Mouse (Mus musculus) spleen, postnatal 14 days (tissue): ENCODE measurements around the gene Stoml1.

ENCODE experiments used
- DNase-seq, 2 experiments: peaks; one replicate each; pipeline ENCODE4 v3.0.0; 2021 to 2022; ENCODE audit warnings: low spot score in 2 of 2

Stoml1 gene

DNA sequence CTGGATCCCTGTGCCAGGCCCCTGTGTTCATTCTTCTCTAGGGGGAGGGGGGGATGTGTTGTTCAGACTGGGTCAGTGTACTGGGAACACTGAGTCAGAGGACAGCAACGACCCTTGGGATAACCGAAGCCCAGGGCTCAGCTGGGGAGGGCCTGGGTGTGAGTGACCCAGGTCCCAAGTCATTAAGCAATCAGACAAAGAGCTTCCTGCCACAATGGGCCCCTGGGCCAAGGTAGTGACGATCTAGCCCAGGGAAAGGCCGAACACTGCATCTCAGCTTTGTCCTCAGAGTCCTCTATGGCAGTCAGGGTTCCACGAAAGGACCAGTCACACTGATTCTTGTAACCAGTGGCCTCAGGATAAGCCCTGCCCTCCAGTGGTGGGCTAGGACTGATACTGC, 50.2 kb downstream of the Stoml1 start:
- no peak for DNase-seq

DNA sequence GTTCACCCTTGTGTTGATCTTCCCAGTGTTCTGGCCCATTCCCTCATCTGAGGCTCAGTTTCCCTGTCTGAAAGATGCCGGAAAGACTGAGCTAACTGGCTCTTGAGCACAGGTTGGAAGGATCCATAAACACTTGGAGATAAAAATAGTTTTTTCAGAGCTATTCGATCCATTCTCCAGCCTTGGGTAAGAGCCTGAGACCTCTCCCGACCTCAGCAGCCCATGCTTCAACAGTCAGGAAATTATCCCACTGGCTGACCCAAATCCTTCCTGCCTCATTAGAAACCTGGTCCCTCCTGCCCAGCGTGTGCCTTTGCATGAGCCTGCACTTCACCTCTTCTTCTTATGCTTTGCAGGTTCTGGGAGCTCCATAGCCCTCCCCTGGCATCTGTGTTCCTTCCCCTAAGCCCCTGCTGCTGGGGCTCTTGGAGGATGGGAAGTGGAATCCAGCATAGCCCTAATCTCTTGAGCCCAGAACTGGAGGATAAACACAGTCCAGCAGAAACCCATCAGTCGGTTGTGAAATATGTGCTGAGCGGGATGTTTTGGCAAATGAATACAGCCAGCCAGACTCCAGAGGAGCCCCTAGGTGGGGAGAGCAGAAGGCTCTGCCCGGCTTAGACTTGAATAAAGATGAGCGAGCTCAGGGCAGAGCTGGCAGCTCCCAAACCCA, 50.8 kb downstream of the Stoml1 start:
- no peak for DNase-seq

DNA sequence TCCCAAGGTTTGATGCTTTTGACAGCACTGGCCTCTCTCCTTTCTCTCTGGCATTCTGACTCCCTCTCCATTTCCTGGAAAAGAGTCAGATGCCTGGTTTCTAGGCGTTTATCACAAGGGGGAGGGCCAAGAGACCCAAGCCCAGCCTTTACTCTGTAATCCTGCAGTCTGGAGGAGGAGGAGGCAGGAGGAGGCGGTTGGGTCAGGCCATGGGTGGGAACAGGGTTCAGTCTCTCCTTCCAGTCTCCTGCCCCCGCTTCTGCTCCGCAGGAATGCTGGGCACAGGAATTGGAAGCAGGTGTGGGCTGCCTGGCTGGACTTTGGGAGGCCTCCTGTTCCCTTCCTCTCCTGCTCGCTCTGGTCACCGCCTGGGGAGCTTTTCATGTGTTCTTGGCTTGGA, 52.7 kb downstream of the Stoml1 start:
- no peak for DNase-seq

DNA sequence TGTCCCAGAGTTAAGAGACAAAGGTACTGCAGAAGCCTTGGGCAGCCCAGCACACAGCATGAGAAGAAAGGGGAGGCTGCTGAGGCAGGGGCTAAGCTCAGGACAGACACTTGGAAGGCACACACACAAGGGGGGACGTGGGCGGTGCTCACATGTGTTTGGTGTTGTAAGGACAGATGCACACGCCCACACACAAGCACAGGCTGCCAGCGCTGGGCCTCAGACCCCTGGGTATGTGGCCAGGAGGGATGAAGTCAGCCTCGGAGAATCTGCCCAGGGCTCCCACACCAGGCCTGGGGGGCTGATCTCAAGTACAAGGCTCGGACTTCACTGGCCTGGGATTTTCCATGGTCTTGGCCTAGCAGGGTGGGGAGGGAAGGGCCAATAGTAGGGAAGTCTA, 55.4 kb downstream of the Stoml1 start:
- no peak for DNase-seq

DNA sequence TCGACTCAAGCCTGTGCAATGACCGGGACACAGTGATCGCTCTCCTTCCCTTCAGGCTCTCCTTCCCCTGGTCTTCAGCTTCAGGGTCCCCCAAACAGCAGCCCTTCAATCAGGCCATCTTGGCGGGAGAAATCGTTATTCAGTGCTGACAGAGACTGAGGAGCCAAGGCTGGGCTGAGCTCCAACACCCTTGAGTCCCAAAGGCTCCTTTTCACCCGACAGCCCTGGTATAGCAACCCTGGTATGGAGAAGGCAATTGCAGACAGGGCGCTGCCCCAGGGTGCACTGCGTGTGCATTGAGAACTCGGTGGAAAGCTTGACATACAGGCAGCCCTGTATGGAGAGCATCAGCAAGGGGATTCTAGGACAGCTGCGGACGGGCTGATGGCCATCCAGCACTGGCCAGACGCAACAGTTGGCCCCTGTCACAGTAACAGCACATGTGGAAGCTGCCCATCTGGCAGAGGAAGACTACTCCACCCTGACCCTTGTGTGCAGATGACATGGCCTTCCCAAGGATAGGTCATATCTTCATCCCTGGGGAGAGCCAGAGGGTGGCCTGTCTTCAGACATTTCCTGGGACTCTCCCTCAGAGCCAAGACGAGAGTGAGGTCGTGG, 57.2 kb downstream of the Stoml1 start:
- no peak for DNase-seq

DNA sequence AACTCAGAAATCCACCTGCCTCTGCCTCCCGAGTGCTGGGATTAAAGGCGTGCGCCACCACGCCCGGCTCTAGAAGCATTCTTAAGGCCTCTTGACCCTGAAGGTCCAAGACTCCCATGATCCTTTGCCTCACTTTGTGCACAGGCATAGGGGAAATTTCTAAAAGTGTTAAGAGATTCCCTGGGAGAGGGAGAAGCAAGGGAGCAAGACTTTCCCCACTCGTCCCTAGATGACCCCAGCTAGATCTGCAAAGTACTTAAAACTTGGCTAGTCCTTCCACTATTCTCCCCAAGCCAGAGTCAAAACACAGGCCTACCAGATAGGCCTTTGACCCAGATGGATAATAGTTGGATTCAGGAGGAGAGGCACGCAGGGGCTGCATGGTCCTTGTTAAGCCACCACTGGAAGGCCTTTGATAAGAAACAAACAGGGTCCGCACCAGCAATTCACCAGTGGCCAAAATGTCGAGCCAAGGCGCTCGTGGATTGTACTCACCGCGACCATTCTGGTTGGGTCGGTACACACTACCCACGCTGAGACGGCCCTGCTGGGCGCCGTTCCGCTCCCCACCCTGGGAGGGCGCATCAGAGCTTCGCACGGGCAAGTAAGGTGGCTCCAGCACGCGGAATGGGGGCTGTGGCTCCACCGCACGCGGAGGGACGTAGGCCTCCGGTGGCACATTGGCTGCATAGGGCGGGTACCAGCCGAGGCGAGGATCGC, 58.4 kb downstream of the Stoml1 start:
- no peak for DNase-seq
